Mouse (Mus musculus) mammary gland, adult 2 months (tissue): ENCODE results near the gene Mrps31. TPM values are rescaled to one million over a fixed set of nuclear protein-coding genes. Genes with fewer than 3 reads are reported as not detected.

Source experiments
- polyA plus RNA-seq: library from polyadenylated mRNA; depleted of rRNA; stranded (reverse); fragments of >200 nt; gene quantifications from 2 replicates; pipeline ENCODE4 v1.2.3, GENCODE M21; 2012; ENCODE audit warnings: low replicate concordance; rRNA removed

Mrps31 gene
- 2.8 and 5.5 TPM in 2 replicates for polyA plus RNA-seq

GRCm38 (mm10) chr8:22411282-22411702 is at the start of gene Mrps31:
Mrps31 (plus strand) TSS chr8:22411361.

DNA sequence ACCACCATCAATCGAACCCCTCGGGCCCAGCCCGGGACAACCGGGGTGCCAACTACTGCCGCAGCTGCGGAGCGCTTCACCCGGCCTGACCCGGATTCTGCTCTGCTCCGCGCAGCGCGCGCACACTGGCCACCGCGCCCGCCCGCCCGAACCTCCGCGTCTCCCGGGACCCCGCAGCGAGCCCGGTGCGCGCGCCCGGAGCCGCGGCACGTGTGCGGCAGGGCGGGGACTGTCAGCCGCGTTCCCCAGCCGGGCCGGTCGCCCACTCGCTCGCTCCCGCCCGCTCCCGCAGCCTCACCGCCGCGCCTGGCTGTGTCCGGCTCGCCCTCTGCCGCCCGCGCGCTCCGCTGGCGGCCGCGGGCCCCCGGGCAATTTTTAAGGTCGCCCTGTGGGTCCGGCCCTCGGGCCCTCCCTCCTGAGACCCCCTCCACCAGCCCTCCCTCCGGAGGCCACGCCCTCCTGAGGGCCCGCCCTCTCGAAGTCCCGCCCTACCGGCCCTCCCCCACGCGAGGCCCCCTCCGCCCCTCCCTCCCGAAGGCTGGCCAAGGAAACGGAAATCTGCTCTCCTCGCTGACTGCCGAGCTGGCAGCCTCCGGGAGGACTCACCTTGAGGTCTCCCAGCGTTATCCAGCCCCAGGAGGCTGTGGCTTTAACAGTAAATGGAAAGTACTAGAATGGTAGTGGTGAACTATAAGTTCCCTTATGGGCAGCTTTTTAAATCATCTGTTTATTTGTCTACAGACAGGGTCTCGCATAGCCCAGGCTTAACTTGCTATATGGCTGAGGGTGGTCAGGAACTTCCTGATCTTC is 12.8 kb upstream of the Mrps31 start, which contains the start of gene Slc25a15:
Slc25a15 (minus strand) TSS at position 456 of the 810 bp plus-strand sequence.

Other genes starting within 250 kb of the Mrps31 start
- 0.56 and 1.0 TPM in 2 replicates for gene Nek3, start 244.9 kb upstream of the Mrps31 start, polyA plus RNA-seq
- gene Ckap2, start 225.5 kb upstream of the Mrps31 start, polyA plus RNA-seq, result 0.46 and 0.57 TPM in 2 replicates
- 6.2 and 13.8 TPM in 2 replicates for gene Vps36, start 218.6 kb upstream of the Mrps31 start, polyA plus RNA-seq
- gene Thsd1, start 184.0 kb upstream of the Mrps31 start, polyA plus RNA-seq, result 5.5 and 7.2 TPM in 2 replicates
- gene Tpte, start 127.9 kb upstream of the Mrps31 start, polyA plus RNA-seq, result 0.06 TPM in 1 of 2 replicates, not detected in the other
- 3.7 and 4.6 TPM in 2 replicates for gene Slc25a15, start 12.8 kb upstream of the Mrps31 start, polyA plus RNA-seq